Mouse (Mus musculus): ENCODE data around the gene Cd164l2.

DNA sequence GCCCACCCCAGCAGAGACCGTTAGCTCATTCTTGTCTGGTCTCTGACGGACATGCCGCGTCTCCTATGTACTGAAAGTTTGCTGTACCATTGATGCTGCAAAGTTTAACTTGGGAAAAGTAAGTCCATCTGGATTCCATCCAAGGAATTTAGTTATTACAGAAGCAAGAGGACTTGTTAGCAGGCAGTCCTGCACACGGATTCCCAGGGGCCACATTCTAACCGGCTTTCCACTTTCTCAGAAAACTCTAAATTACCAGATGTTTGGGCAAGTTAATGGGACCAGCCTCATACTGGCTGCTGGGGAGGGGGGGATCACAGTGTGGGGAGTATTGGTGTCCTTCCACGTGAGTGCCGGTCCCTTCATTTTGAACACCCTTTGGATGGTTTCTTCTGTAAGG, 26.0 kb upstream of the Cd164l2 start:
- TF ChIP-seq POLR2A (IDR thresholded peaks at IDR 0.05; ENCODE audit: low read depth, low read length), result no peak
- no peak for TF ChIP-seq CTCF (IDR thresholded peaks at IDR 0.05; ENCODE audit: borderline replicate concordance, insufficient read depth, low read length)

Measured in embryonic fibroblast, embryonic 13.5 days (primary cell).